Mouse (Mus musculus): ENCODE measurements around the gene Slitrk6. TPM values are rescaled to one million over a fixed set of nuclear protein-coding genes. Genes with fewer than 3 reads are reported as not detected.

Slitrk6 gene
- total RNA-seq (2017), result not detected in 3 replicates

GRCm38 (mm10) chr14:110754484-110755307 lies at the start of gene Slitrk6:
Gene Slitrk6, minus strand, starts transcription at chr14:110755149.
- no peak for ATAC-seq (replicated peaks; ENCODE audit: insufficient number of reproducible peaks, low FRiP score, low TSS enrichment, poor library complexity, severe bottlenecking)

- no peak for ATAC-seq (replicated peaks; ENCODE audit: insufficient number of reproducible peaks, low FRiP score, low TSS enrichment, poor library complexity, severe bottlenecking)
Observed at GRCm38 (mm10) chr14:110777546-110777945, 22.6 kb upstream of the Slitrk6 start.

- ATAC-seq (replicated peaks; ENCODE audit: insufficient number of reproducible peaks, low FRiP score, low TSS enrichment, poor library complexity, severe bottlenecking), result no peak
Observed at GRCm38 (mm10) chr14:110770694-110771093, 15.7 kb upstream of the Slitrk6 start.

- ATAC-seq (replicated peaks; ENCODE audit: insufficient number of reproducible peaks, low FRiP score, low TSS enrichment, poor library complexity, severe bottlenecking), result no peak
Observed at GRCm38 (mm10) chr14:110762588-110763220, 7.8 kb upstream of the Slitrk6 start.

- no peak for ATAC-seq (replicated peaks; ENCODE audit: insufficient number of reproducible peaks, low FRiP score, low TSS enrichment, poor library complexity, severe bottlenecking)
Observed at GRCm38 (mm10) chr14:110760909-110761308, 6.0 kb upstream of the Slitrk6 start.

GRCm38 (mm10) chr14:110755308-110755650 lies 330 bp upstream of the Slitrk6 start:
- ATAC-seq (replicated peaks; ENCODE audit: insufficient number of reproducible peaks, low FRiP score, low TSS enrichment, poor library complexity, severe bottlenecking), result no peak

GRCm38 (mm10) chr14:110739861-110740260 lies 15.1 kb downstream of the Slitrk6 start:
- ATAC-seq (replicated peaks; ENCODE audit: insufficient number of reproducible peaks, low FRiP score, low TSS enrichment, poor library complexity, severe bottlenecking), result no peak

- ATAC-seq (replicated peaks; ENCODE audit: insufficient number of reproducible peaks, low FRiP score, low TSS enrichment, poor library complexity, severe bottlenecking), result no peak
Observed at GRCm38 (mm10) chr14:110739368-110739767, 15.6 kb downstream of the Slitrk6 start.

GRCm38 (mm10) chr14:110728344-110728910 lies 26.5 kb downstream of the Slitrk6 start:
- ATAC-seq (replicated peaks; ENCODE audit: insufficient number of reproducible peaks, low FRiP score, low TSS enrichment, poor library complexity, severe bottlenecking), result no peak

GRCm38 (mm10) chr14:110724026-110724576 lies 30.8 kb downstream of the Slitrk6 start:
- no peak for ATAC-seq (replicated peaks; ENCODE audit: insufficient number of reproducible peaks, low FRiP score, low TSS enrichment, poor library complexity, severe bottlenecking)
